Mouse (Mus musculus): Measurements from ENCODE around the gene Amz2. TPM values are rescaled to one million over a fixed set of nuclear protein-coding genes. Genes with fewer than 3 reads are reported as not detected.

The Amz2 gene
- total RNA-seq, 2 experiments from 2014 or later: 12.9 to 38.6 TPM

GRCm38 (mm10) chr11:109419961-109420566, 5.7 kb upstream of the Amz2 start:
- no peak for ATAC-seq (replicated peaks; ENCODE audit: low FRiP score, poor library complexity, severe bottlenecking)

GRCm38 (mm10) chr11:109420567-109420962, 5.2 kb upstream of the Amz2 start:
- ATAC-seq (replicated peaks; ENCODE audit: low FRiP score, poor library complexity, severe bottlenecking): no peak

- no peak for ATAC-seq (replicated peaks; ENCODE audit: low FRiP score, poor library complexity, severe bottlenecking)
These were observed 4.5 kb upstream of the Amz2 start for GRCm38 (mm10) chr11:109421205-109421604.

GRCm38 (mm10) chr11:109422263-109422662, 3.5 kb upstream of the Amz2 start:
- no peak for ATAC-seq (replicated peaks; ENCODE audit: low FRiP score, poor library complexity, severe bottlenecking)

GRCm38 (mm10) chr11:109423294-109423693, 2.5 kb upstream of the Amz2 start:
- ATAC-seq (replicated peaks; ENCODE audit: low FRiP score, poor library complexity, severe bottlenecking): no peak

- ATAC-seq (replicated peaks; ENCODE audit: low FRiP score, poor library complexity, severe bottlenecking): no peak
These were observed 483 bp downstream of the Amz2 start for GRCm38 (mm10) chr11:109426272-109426586.

- no peak for ATAC-seq (replicated peaks; ENCODE audit: low FRiP score, poor library complexity, severe bottlenecking)
These were observed 1.6 kb downstream of the Amz2 start for GRCm38 (mm10) chr11:109427353-109427752.

- no peak for ATAC-seq (replicated peaks; ENCODE audit: low FRiP score, poor library complexity, severe bottlenecking)
These were observed 8.6 kb downstream of the Amz2 start for GRCm38 (mm10) chr11:109434233-109434798.

GRCm38 (mm10) chr11:109436889-109437288, 11.1 kb downstream of the Amz2 start:
- ATAC-seq (replicated peaks; ENCODE audit: low FRiP score, poor library complexity, severe bottlenecking): no peak

- no peak for ATAC-seq (replicated peaks; ENCODE audit: low FRiP score, poor library complexity, severe bottlenecking)
These were observed 13.5 kb downstream of the Amz2 start for GRCm38 (mm10) chr11:109439209-109439608.

GRCm38 (mm10) chr11:109439829-109440340, 14.1 kb downstream of the Amz2 start:
- peak; percentile 42; the same call in 1 of the 2 replicates for ATAC-seq (replicated peaks; ENCODE audit: low FRiP score, poor library complexity, severe bottlenecking)

GRCm38 (mm10) chr11:109440641-109441040, 14.9 kb downstream of the Amz2 start:
- ATAC-seq (replicated peaks; ENCODE audit: low FRiP score, poor library complexity, severe bottlenecking): no peak

- peak; percentile 52 for ATAC-seq (replicated peaks; ENCODE audit: low FRiP score, poor library complexity, severe bottlenecking)
These were observed 15.4 kb downstream of the Amz2 start for GRCm38 (mm10) chr11:109441119-109441518.

GRCm38 (mm10) chr11:109442166-109442730, 16.5 kb downstream of the Amz2 start:
- ATAC-seq (replicated peaks; ENCODE audit: low FRiP score, poor library complexity, severe bottlenecking): no peak

GRCm38 (mm10) chr11:109443468-109444263, 17.9 kb downstream of the Amz2 start:
- ATAC-seq (replicated peaks; ENCODE audit: low FRiP score, poor library complexity, severe bottlenecking): no peak

- ATAC-seq (replicated peaks; ENCODE audit: low FRiP score, poor library complexity, severe bottlenecking): peak; percentile 60
These were observed 18.9 kb downstream of the Amz2 start for GRCm38 (mm10) chr11:109444600-109444999.

- peak; percentile 88 for ATAC-seq (replicated peaks; ENCODE audit: low FRiP score, poor library complexity, severe bottlenecking)
These were observed 19.8 kb downstream of the Amz2 start for GRCm38 (mm10) chr11:109445438-109446035.

- ATAC-seq (replicated peaks; ENCODE audit: low FRiP score, poor library complexity, severe bottlenecking): no peak
These were observed 25.4 kb downstream of the Amz2 start for GRCm38 (mm10) chr11:109451169-109451568.

- ATAC-seq (replicated peaks; ENCODE audit: low FRiP score, poor library complexity, severe bottlenecking): no peak
These were observed 30.5 kb downstream of the Amz2 start for GRCm38 (mm10) chr11:109456261-109456660.

- ATAC-seq (replicated peaks; ENCODE audit: low FRiP score, poor library complexity, severe bottlenecking): no peak
These were observed 32.4 kb downstream of the Amz2 start for GRCm38 (mm10) chr11:109458165-109458564.
